Mouse (Mus musculus) embryo, embryonic 11 days (tissue): Measurements from ENCODE around the gene Slc15a2.

Source experiments
- DNase-seq: peaks from one replicate; pipeline ENCODE4 v3.0.0-alpha.2; 2015

The Slc15a2 gene

DNA sequence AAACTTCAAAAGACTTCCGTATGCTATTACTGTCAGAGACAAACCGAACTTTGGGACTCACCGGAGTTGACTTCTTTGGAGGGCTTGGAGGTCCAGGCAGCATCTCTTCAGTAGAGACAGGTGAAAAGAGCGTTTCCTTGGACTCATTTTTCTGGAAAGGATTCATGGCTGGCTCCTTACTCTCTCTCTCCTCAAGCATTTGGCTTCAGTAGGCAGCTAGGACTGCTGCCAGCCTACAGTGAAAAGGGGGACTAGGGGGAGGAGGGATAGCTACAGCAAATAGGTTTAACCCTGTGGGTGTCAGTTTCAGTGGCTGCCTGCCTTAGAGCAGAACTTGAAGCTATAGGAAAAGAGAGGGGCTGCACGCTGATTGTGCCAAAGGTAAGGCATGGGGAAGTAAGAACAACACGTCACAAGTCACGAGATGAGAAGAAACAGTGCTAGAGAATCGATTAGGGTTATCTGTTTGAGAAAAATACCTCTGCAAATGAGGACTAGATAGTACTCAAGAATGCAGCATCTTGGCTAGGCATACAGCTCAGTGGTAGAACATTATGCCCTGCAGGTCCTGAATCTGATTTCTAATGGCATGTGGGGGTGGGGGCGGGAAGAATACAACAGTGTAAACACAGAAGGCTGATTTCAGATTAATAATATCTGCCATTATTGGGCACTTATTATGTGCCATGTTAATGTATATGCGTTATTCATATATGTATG, at the start of gene Slc15a2:
Gene Slc15a2, minus strand, starts transcription at position 369 of the 720 bp plus-strand sequence.
- no peak for DNase-seq

DNA sequence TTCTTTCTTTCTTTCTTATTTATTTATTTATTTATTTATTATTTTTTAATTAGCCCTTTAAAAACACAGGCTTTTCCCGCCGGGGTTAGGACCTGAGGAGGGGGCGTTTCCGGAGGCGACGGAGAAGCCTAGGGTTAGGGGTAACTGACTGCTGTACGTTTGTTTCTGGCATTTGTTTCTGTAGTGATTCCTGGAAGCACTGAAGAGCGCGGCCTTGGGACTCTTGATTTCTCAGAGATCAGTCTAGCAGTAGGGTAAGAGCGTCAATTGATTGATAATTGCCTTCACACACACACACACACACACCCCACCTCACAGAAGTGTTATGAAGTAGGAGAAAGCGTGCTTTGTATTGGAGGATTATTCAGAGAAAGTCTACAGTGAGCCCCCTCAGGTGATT, 44.1 kb upstream of the Slc15a2 start:
- peak; percentile 27 for DNase-seq

- DNase-seq, result peak; percentile 93
Observed at GRCm38 (mm10) chr16:36828054-36828786, 43.5 kb upstream of the Slc15a2 start, which contains the start of gene Iqcb1. Gene Iqcb1, plus strand, starts transcription at chr16:36828385.

DNA sequence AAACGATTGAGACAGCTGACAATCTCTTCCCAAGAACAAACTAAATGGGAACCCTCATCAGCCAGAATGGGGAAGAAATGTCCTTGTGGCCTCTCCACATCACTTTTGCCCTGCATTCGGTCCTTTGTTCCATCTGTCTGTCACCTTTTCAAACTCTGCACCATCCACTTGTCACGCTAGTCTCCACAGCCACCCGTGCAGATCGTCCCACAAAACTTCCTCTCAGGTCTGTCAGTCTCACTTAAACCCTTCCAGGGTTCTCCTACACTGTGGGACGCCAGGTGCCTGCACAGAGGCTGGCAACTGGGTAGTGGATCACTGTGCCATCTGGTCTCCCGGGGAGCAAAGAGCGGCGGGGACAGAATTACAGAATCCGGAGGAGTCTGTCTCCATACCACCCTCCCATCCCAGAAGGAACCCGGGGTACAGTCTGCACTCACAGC, 42.9 kb upstream of the Slc15a2 start:
- no peak for DNase-seq

DNA sequence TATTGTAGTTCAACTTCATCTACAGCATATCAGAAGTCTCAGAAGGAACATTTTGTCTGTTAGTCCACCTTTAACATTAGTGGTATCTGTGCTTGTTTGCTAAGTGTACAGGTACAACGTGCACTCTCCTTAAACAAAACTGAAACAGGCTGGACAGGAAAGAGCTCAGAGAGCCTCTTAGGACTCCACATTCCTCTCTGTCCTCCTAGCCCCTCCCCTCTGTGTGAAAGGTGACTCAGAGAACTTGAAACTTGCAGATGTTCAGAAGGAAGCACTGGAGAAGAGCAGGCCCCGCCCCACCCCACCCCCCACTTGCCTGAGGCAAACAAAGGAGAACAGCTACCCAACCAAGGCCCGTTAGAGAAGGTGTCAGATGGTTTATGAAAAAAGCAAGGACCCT, 36.7 kb upstream of the Slc15a2 start:
- peak; percentile 54 for DNase-seq

DNA sequence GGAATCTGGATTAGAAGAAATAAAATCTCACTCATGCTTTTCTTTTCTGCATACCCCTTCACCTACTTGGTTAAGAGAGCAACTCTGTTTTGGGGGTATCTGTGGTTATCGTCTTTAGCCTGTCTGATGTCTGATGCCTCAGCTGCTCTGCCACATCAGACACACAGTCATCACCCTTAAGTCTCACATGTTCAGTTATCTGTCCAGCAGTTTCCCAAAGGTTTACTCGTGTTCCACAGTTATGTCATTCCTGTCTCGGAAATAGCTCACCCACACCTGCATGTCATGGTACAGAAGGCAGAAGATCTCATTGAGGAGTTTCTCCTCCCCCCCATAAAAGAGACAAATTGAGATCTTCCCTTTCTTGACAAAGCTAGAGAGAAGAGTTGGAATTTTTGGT, 36.0 kb upstream of the Slc15a2 start:
- no peak for DNase-seq

- DNase-seq, result no peak
Observed at GRCm38 (mm10) chr16:36820016-36820415, 35.3 kb upstream of the Slc15a2 start.

DNA sequence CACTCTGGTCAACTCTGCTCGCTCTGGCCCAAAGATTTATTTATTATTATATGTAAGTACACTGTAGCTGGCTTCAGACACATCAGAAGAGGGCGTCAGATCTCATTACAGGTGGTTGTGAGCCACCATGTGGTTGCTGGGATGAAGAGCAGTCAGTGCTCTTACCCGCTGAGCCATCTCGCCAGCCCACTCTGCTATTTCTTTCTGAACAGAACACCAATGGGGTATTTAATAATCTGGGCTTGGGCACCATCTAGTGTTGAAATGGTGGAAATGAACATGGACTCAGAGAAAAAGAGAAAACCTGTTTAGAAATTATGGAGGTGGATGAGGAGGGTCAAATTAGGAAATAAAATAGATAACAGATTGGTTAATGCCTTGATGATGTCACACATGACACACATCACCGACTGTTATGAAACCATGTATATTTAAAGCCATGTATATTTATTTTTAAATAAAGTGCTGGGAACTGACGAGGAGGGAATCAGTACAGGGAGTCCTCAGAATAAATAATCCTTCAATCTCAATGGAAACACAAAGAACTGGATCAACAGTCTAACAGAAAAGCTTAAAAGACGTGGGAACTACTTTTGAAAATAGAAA, 32.7 kb upstream of the Slc15a2 start:
- peak; percentile 84 for DNase-seq

DNA sequence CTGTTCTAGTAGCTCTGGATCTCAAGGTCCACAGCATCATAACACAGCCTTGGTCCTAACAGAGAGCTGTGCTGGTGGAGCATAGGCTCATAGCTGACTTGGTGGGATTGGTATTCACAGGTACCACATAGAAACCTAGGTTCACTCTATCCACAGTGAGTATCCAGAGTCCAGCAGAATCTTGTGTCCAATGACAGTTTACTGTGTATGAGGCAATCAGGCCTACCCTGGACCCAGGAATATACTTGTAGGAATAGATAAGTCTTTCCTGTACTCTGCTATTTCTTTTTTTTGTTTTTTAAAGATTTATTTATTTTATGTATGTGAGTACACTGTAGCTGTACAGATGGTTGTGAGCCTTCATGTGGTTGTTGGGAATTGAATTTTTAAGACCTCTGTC, 32.2 kb upstream of the Slc15a2 start:
- DNase-seq, result no peak

DNA sequence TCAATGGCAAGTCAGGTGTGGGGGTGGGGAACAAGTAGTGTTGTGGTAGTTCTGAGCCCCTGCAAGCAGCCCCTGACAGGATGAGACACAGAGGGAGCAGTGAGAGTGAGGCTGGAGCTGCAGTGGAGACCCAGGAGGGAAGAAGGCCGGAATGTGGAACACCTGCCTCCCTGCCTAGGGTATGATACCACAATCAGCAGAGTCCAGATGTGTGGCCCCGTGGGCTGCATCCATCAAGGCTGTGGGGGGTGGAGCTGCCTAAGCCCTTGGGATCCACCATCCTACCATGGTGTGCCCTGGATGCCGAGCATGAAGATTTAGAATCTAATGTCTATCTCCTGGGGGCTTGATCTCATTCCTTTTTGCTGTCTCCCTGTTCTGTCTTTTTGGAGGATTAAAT, 28.9 kb upstream of the Slc15a2 start:
- no peak for DNase-seq

DNA sequence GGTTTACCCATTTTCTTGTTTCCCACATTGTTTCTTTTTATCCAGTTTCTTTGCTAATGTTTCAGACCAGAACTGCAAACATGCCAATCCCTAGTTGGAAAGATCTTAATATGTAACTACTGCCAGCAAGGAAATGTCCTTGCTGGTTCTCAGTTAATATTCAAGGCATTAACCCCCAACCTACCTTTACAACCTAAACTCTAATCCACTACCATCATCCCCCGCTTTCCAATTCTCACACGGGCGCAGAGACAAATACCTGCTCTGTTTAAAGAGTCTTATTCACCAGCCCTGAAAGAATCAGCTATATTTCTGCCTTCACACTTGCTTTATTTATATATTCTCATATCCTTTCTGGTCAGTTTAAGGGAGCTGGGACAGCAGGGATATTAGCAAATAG, 23.9 kb upstream of the Slc15a2 start:
- DNase-seq, result no peak

GRCm38 (mm10) chr16:36802361-36802760, 17.6 kb upstream of the Slc15a2 start:
- DNase-seq, result no peak

- DNase-seq, result no peak
Observed at GRCm38 (mm10) chr16:36798334-36798733, 13.6 kb upstream of the Slc15a2 start.

- DNase-seq, result no peak
Observed at GRCm38 (mm10) chr16:36794976-36795375, 10.2 kb upstream of the Slc15a2 start.

GRCm38 (mm10) chr16:36790166-36790565, 5.4 kb upstream of the Slc15a2 start:
- no peak for DNase-seq

DNA sequence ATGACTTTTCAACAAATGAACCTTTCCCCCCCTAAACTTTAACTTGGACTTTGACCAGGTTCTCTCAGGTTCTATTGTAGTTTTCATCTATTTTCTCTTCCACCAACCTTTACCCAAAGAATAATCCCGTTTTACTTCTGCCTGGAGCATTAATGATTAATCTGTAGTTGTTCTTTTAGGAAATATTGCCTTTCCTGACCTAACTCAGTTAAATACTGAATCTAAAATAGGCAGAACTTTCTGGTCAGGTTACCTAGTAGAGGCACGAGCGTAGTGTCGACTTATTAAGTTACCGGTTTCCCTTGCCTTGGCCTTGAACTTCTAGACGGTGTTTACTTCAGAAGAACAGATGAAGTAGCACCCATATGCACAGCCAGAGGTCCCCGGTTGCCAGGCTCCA, 1.7 kb upstream of the Slc15a2 start:
- no peak for DNase-seq

- no peak for DNase-seq
Observed at GRCm38 (mm10) chr16:36784146-36784545, 616 bp downstream of the Slc15a2 start.

- no peak for DNase-seq
Observed at GRCm38 (mm10) chr16:36775658-36776057, 9.1 kb downstream of the Slc15a2 start.

DNA sequence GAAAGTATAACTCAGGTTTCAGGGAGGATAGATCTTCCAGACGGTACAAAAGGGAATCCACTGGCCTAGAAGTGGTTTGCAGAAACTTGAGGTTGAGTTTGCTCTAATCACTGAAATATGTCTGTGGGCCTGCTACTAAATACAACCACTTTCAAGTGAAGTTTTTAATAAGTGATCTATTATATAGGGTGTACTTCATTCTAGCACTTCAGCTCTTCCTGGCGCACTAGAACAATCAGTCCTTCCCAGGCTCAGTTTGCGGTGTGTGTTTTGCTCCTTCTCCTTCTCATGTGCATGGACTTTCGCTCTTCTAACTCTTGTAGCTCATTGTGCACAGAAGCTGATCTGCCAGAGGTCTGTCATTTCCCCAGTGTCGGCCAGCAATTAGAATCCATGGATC, 11.8 kb downstream of the Slc15a2 start:
- no peak for DNase-seq

- no peak for DNase-seq
Observed at GRCm38 (mm10) chr16:36771703-36772102, 13.1 kb downstream of the Slc15a2 start.

GRCm38 (mm10) chr16:36771244-36771643, 13.5 kb downstream of the Slc15a2 start:
- no peak for DNase-seq

DNA sequence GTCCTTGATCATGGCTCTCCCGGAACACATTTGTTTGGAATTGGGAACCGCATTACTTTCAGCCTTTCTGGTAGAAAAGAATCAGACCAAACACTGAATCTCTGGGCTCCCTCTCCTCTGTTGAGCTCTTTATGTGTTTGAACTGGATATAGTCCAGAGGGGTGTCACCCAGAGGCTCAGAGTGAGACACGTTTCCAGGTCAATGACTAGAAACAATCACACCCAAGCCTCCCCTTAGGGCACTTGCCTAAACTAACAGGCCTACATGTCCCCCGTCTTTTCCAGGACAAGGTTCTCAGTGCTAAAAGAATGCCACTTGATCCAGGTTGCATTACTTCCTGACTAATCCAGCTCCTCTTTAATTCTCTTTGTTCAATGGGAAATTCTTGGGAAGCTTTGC, 13.9 kb downstream of the Slc15a2 start:
- no peak for DNase-seq

- no peak for DNase-seq
Observed at GRCm38 (mm10) chr16:36770191-36770771, 14.5 kb downstream of the Slc15a2 start.

GRCm38 (mm10) chr16:36751979-36752378, 32.8 kb downstream of the Slc15a2 start:
- DNase-seq, result no peak
